Mouse (Mus musculus) CH12.LX (cell line): ENCODE results near the gene Pde4d.

Experiments
- CHD1 ChIP-seq: IDR thresholded peaks from 2 replicates; pipeline ENCODE4 v1.6.1; 2012; ENCODE audit warnings: low read depth, low read length, improper control_type of control experiment, inconsistent platforms
- CTCF ChIP-seq, 2 experiments: IDR thresholded peaks in 1 of 2; conservative IDR thresholded peaks in 1 of 2; 2 replicates each; pipeline ENCODE4 v1.5.1; 2011 to 2012; ENCODE audit warnings: low read depth in 2 of 2, low read length in 2 of 2, improper control_type of control experiment in 1 of 2, inconsistent platforms in 1 of 2, mild to moderate bottlenecking in 1 of 2, moderate library complexity in 1 of 2
- KAT2A ChIP-seq: IDR thresholded peaks from 2 replicates; pipeline ENCODE4 v1.6.1; 2012; ENCODE audit warnings: low read length, improper control_type of control experiment, inconsistent platforms; ENCODE audit not compliant: insufficient replicate concordance
- MAFK ChIP-seq: IDR thresholded peaks from 2 replicates; pipeline ENCODE4 v1.6.1; 2011; ENCODE audit warnings: low read length, improper control_type of control experiment; ENCODE audit not compliant: insufficient replicate concordance

DNA sequence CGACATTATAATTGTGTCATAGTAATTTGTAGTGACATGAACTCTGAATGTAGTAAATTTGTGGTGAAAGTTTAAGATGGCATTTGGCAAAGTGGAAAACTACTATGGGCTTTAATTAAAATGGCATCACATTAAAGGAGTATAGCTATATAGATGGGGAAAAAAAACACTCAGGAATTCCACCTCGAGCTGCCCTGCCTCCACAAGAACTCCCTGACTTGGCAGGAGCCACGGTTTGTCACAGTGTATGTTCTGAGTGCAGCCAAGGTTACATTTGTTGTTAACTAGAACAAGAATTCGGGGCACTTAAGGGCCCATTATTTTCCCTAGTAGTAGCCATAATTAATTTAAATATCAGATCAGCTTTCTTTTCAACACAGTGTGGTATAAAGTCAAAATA, 805.9 kb downstream of the Pde4d start:
- TF ChIP-seq KAT2A (no peak), CTCF (conservative IDR thresholded peaks at IDR 0.05 in 1 of 2, IDR thresholded peaks at IDR 0.05 in 1 of 2; ENCODE audit: low read depth in 2 of 2, low read length in 2 of 2) (no peak), MAFK (no peak), CHD1 (no peak)
